Mouse (Mus musculus): Measurements from ENCODE around the gene Enoph1.

Enoph1 gene

GRCm38 (mm10) chr5:100079040-100079930 lies 39.5 kb downstream of the Enoph1 start:
- DNase-seq (ENCODE audit: low spot score in 2 of 2): peak; percentile 35 to 52

- no peak for DNase-seq (ENCODE audit: low spot score in 2 of 2)
Measured at GRCm38 (mm10) chr5:100079931-100080275, 40.1 kb downstream of the Enoph1 start.

- DNase-seq (ENCODE audit: low spot score in 2 of 2): no peak
Measured at GRCm38 (mm10) chr5:100082006-100082405, 42.2 kb downstream of the Enoph1 start.

GRCm38 (mm10) chr5:100083953-100084562 lies 44.3 kb downstream of the Enoph1 start:
- peak in 1 of 2 experiments; percentile 31 for DNase-seq (ENCODE audit: low spot score in 2 of 2)

- no peak for DNase-seq (ENCODE audit: low spot score in 2 of 2)
Measured at GRCm38 (mm10) chr5:100085097-100085496, 45.3 kb downstream of the Enoph1 start.

- no peak for DNase-seq (ENCODE audit: low spot score in 2 of 2)
Measured at GRCm38 (mm10) chr5:100090515-100091262, 50.9 kb downstream of the Enoph1 start.

GRCm38 (mm10) chr5:100091263-100091594 lies 51.4 kb downstream of the Enoph1 start:
- no peak for DNase-seq (ENCODE audit: low spot score in 2 of 2)

- no peak for DNase-seq (ENCODE audit: low spot score in 2 of 2)
Measured at GRCm38 (mm10) chr5:100091602-100092001, 51.8 kb downstream of the Enoph1 start.

GRCm38 (mm10) chr5:100096955-100097354 lies 57.2 kb downstream of the Enoph1 start:
- DNase-seq (ENCODE audit: low spot score in 2 of 2): no peak

- DNase-seq (ENCODE audit: low spot score in 2 of 2): no peak
Measured at GRCm38 (mm10) chr5:100097967-100098366, 58.2 kb downstream of the Enoph1 start.

GRCm38 (mm10) chr5:100102395-100102794 lies 62.6 kb downstream of the Enoph1 start:
- DNase-seq (ENCODE audit: low spot score in 2 of 2): no peak

- DNase-seq (ENCODE audit: low spot score in 2 of 2): peak; percentile 57 to 67
Measured at GRCm38 (mm10) chr5:100108866-100109265, 69.1 kb downstream of the Enoph1 start.

- DNase-seq (ENCODE audit: low spot score in 2 of 2): peak in 1 of 2 experiments; percentile 28
Measured at GRCm38 (mm10) chr5:100109543-100110282, 69.9 kb downstream of the Enoph1 start.

GRCm38 (mm10) chr5:100110581-100110980 lies 70.8 kb downstream of the Enoph1 start:
- no peak for DNase-seq (ENCODE audit: low spot score in 2 of 2)

GRCm38 (mm10) chr5:100113403-100113802 lies 73.6 kb downstream of the Enoph1 start:
- no peak for DNase-seq (ENCODE audit: low spot score in 2 of 2)

Data from right cerebral cortex, adult 2 months (tissue).